Mouse (Mus musculus): ENCODE measurements around the gene Lmntd1. TPM values are rescaled to one million over a fixed set of nuclear protein-coding genes. Genes with fewer than 3 reads are reported as not detected.
A peak's percentile ranks its signal among the peaks of the same experiment; 100 is the strongest.

Lmntd1 gene
- polyA plus RNA-seq, 2 experiments: 0.79 to 0.88 TPM

- Histone ChIP-seq H3K4me2 (replicated peaks; ENCODE audit: low read depth, low read length, severe bottlenecking) (no peak overlapping the region), H3K4me1 (ENCODE audit: control insufficient read depth, insufficient read depth, low read length) (peaks cover 32% of the 10 kb centered on the region), H3K9ac (ENCODE audit: low read depth, low read length, severe bottlenecking) (no peak overlapping the region), H3K9me3 (ENCODE audit: control insufficient read depth, low read length) (no peaks in the 10 kb centered on the region), H3K36me3 (ENCODE audit: control insufficient read depth, insufficient read depth, low read length) (no peaks in the 10 kb centered on the region), H3K4me3 (replicated peaks; ENCODE audit: low read length) (no peak overlapping the region), H3K27ac (replicated peaks; ENCODE audit: low read depth, low read length) (no peak overlapping the region), H3K27me3 (ENCODE audit: control insufficient read depth, insufficient read depth, low read length) (no peaks in the 10 kb centered on the region)
- WGBS: 63% methylated on average over 4 of the region's 4 CpGs
- ATAC-seq (ENCODE audit: low FRiP score, low read depth): no peak
- TF ChIP-seq POLR2A (IDR thresholded peaks at IDR 0.05; ENCODE audit: borderline replicate concordance, extremely low read depth, insufficient read depth, insufficient read length): no peak
- no peak for DNase-seq (ENCODE audit: low spot score)
These were observed 18.2 kb downstream of the Lmntd1 start for GRCm38 (mm10) chr6:145595905-145596304.

- DNase-seq (ENCODE audit: low spot score) (no peak), ATAC-seq (ENCODE audit: low FRiP score, low read depth) (no peak)
- H3K4me1 ChIP-seq (ENCODE audit: control insufficient read depth, insufficient read depth, low read length): peaks cover 36% of the 10 kb centered on the region
- no peak overlapping the region for H3K9ac ChIP-seq (ENCODE audit: low read depth, low read length, severe bottlenecking)
- no peaks in the 10 kb centered on the region for H3K36me3 ChIP-seq (ENCODE audit: control insufficient read depth, insufficient read depth, low read length)
- no peaks in the 10 kb centered on the region for H3K9me3 ChIP-seq (ENCODE audit: control insufficient read depth, low read length)
- H3K4me2 ChIP-seq (replicated peaks; ENCODE audit: low read depth, low read length, severe bottlenecking): no peak overlapping the region
- WGBS: 42% methylated on average over 7 of the region's 7 CpGs
- no peak overlapping the region for H3K27ac ChIP-seq (replicated peaks; ENCODE audit: low read depth, low read length)
- no peak for TF ChIP-seq POLR2A (IDR thresholded peaks at IDR 0.05; ENCODE audit: borderline replicate concordance, extremely low read depth, insufficient read depth, insufficient read length)
- no peaks in the 10 kb centered on the region for H3K27me3 ChIP-seq (ENCODE audit: control insufficient read depth, insufficient read depth, low read length)
- no peak overlapping the region for H3K4me3 ChIP-seq (replicated peaks; ENCODE audit: low read length)
These were observed 20.1 kb downstream of the Lmntd1 start for GRCm38 (mm10) chr6:145593991-145594390.

- Histone ChIP-seq H3K4me3 (replicated peaks; ENCODE audit: low read length) (no peak overlapping the region), H3K9me3 (ENCODE audit: control insufficient read depth, low read length) (no peaks in the 10 kb centered on the region), H3K27ac (replicated peaks; ENCODE audit: low read depth, low read length) (peak overlapping the region; percentile 33; the same call in 1 of the 2 replicates), H3K36me3 (ENCODE audit: control insufficient read depth, insufficient read depth, low read length) (no peaks in the 10 kb centered on the region), H3K4me2 (replicated peaks; ENCODE audit: low read depth, low read length, severe bottlenecking) (no peak overlapping the region), H3K4me1 (ENCODE audit: control insufficient read depth, insufficient read depth, low read length) (peaks cover 32% of the 10 kb centered on the region), H3K9ac (ENCODE audit: low read depth, low read length, severe bottlenecking) (no peak overlapping the region), H3K27me3 (ENCODE audit: control insufficient read depth, insufficient read depth, low read length) (no peaks in the 10 kb centered on the region)
- ATAC-seq (ENCODE audit: low FRiP score, low read depth) (no peak), DNase-seq (ENCODE audit: low spot score) (no peak)
- no peak for TF ChIP-seq POLR2A (IDR thresholded peaks at IDR 0.05; ENCODE audit: borderline replicate concordance, extremely low read depth, insufficient read depth, insufficient read length)
- WGBS: 25% methylated on average over 8 of the region's 8 CpGs
These were observed 21.6 kb downstream of the Lmntd1 start for GRCm38 (mm10) chr6:145592531-145592998.

GRCm38 (mm10) chr6:145592036-145592435, 22.1 kb downstream of the Lmntd1 start:
- peaks cover 32% of the 10 kb centered on the region for H3K4me1 ChIP-seq (ENCODE audit: control insufficient read depth, insufficient read depth, low read length)
- ATAC-seq (ENCODE audit: low FRiP score, low read depth): no peak
- H3K4me3 ChIP-seq (replicated peaks; ENCODE audit: low read length): no peak overlapping the region
- no peak for TF ChIP-seq POLR2A (IDR thresholded peaks at IDR 0.05; ENCODE audit: borderline replicate concordance, extremely low read depth, insufficient read depth, insufficient read length)
- H3K27ac ChIP-seq (replicated peaks; ENCODE audit: low read depth, low read length): peak overlapping the region; percentile 33; the same call in 1 of the 2 replicates
- no peak for DNase-seq (ENCODE audit: low spot score)
- WGBS: 73% methylated on average over 6 of the region's 6 CpGs
- H3K9me3 ChIP-seq (ENCODE audit: control insufficient read depth, low read length): no peaks in the 10 kb centered on the region
- H3K36me3 ChIP-seq (ENCODE audit: control insufficient read depth, insufficient read depth, low read length): no peaks in the 10 kb centered on the region
- no peaks in the 10 kb centered on the region for H3K27me3 ChIP-seq (ENCODE audit: control insufficient read depth, insufficient read depth, low read length)
- H3K4me2 ChIP-seq (replicated peaks; ENCODE audit: low read depth, low read length, severe bottlenecking): no peak overlapping the region
- H3K9ac ChIP-seq (ENCODE audit: low read depth, low read length, severe bottlenecking): 0 out of 2 replicates have a peak overlapping the region, but pooled peaks have one; percentile 16

GRCm38 (mm10) chr6:145591578-145591977, 22.5 kb downstream of the Lmntd1 start:
- no peaks in the 10 kb centered on the region for H3K27me3 ChIP-seq (ENCODE audit: control insufficient read depth, insufficient read depth, low read length)
- TF ChIP-seq POLR2A (IDR thresholded peaks at IDR 0.05; ENCODE audit: borderline replicate concordance, extremely low read depth, insufficient read depth, insufficient read length): no peak
- no peak overlapping the region for H3K4me2 ChIP-seq (replicated peaks; ENCODE audit: low read depth, low read length, severe bottlenecking)
- no peak overlapping the region for H3K27ac ChIP-seq (replicated peaks; ENCODE audit: low read depth, low read length)
- no peaks in the 10 kb centered on the region for H3K9me3 ChIP-seq (ENCODE audit: control insufficient read depth, low read length)
- H3K4me1 ChIP-seq (ENCODE audit: control insufficient read depth, insufficient read depth, low read length): peaks cover 32% of the 10 kb centered on the region
- no peaks in the 10 kb centered on the region for H3K36me3 ChIP-seq (ENCODE audit: control insufficient read depth, insufficient read depth, low read length)
- DNase-seq (ENCODE audit: low spot score): peak; percentile 31
- 28% methylated on average over 1 of the region's 1 CpGs for WGBS
- H3K4me3 ChIP-seq (replicated peaks; ENCODE audit: low read length): no peak overlapping the region
- H3K9ac ChIP-seq (ENCODE audit: low read depth, low read length, severe bottlenecking): no peak overlapping the region
- ATAC-seq (ENCODE audit: low FRiP score, low read depth): no peak
